Mouse (Mus musculus) midbrain, embryonic 12.5 days (tissue): ENCODE measurements around the gene Mospd1. TPM values are rescaled to one million over a fixed set of nuclear protein-coding genes. Genes with fewer than 3 reads are reported as not detected.

Source experiments
- polyA plus RNA-seq: library from polyadenylated mRNA; unstranded; fragments of >200 nt; fragmentation: Nextera tagmentation; extraction: Ambion mirVana; gene quantifications from 2 replicates; pipeline ENCODE4 v1.2.1, GENCODE M21; 2016

The Mospd1 gene
- polyA plus RNA-seq, 1 experiment from 2014 or later: 57.3 TPM

Other genes with a start within 250 kb of the Mospd1 start
- 1.0 and 1.4 TPM in 2 replicates for gene Plac1, start 130.4 kb downstream of the Mospd1 start, polyA plus RNA-seq
- gene Fam122b, start 100.7 kb downstream of the Mospd1 start, polyA plus RNA-seq: 5.1 and 6.5 TPM in 2 replicates
- gene Fam122c, start 97.1 kb downstream of the Mospd1 start, polyA plus RNA-seq: not detected in 2 replicates
- not detected in 2 replicates for gene Etd, start 64.4 kb upstream of the Mospd1 start, polyA plus RNA-seq
- gene Rtl8c, start 237.5 kb upstream of the Mospd1 start, polyA plus RNA-seq: 78.1 and 88.7 TPM in 2 replicates
- not detected in 2 replicates for gene Gm14597, start 238.5 kb upstream of the Mospd1 start, polyA plus RNA-seq